Mouse (Mus musculus) liver, adult 2 months (tissue): ENCODE data around the gene Adgrl3.

ENCODE experiments used
- CTCF ChIP-seq: fragments of 200-500 bp; IDR thresholded peaks from 2 replicates; pipeline ENCODE4 v1.5.1; 2011; ENCODE audit warnings: low read depth, low read length, control low read depth
- POLR2A ChIP-seq: fragments of 200-500 bp; IDR thresholded peaks from 2 replicates; pipeline ENCODE4 v1.6.1; 2011; ENCODE audit warnings: low read length, control low read depth; ENCODE audit not compliant: insufficient read depth; ENCODE audit errors: extremely low read depth

- TF ChIP-seq CTCF: no peak
- no peak for TF ChIP-seq POLR2A
Measured at GRCm38 (mm10) chr5:81083698-81084360, 63.9 kb downstream of the Adgrl3 start.
